Mouse (Mus musculus): ENCODE results near the gene Psmd11.

GRCm38 (mm10) chr11:80481409-80482050 is 53.1 kb downstream of the Psmd11 start:
- TF ChIP-seq CTCF (IDR thresholded peaks at IDR 0.05; ENCODE audit: low read depth) = no peak
- no peak for TF ChIP-seq EP300 (IDR thresholded peaks at IDR 0.05; ENCODE audit: low read depth)

Data from liver, embryonic 14.5 days (tissue).